Mouse (Mus musculus): ENCODE results near the gene Gm43638. TPM values are rescaled to one million over a fixed set of nuclear protein-coding genes. Genes with fewer than 3 reads are reported as not detected.
"Not testable (repeated sequence)": the region's sequence is repeated elsewhere in the genome, so short reads cannot be mapped to it uniquely, and the experiment has no call there.

Gene Gm43638
- polyA plus RNA-seq, 1 experiment from 2014 or later = 0.11 TPM

DNA sequence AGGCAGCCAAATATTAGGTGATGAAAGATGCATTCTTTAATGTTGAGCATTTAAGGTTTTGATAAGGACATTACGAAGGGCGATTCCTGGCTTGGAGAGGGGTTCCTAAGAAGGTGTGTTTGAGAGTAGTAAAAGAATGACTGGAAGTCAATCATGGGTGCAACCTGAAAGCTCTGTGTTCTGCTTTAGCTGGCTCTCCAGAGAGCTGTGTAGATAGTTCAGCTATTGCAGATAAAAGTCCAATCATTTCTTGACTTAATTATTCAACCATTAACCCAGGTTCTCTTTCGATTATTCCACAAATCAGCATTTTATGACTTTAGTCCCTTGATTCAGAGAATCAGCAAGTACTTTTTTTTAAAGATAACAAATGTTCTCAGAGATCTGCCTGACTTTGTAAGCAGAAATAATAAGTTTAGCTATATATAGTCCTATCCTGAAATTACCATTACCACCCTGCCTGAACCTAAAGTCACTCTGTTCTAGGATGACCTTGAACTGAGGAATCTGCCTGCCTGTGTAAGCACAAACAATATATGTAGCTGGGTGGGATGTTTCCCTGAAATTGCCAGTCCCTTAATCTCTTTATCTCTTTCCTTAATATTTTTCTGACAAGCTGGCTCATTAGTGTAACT lies 30.3 kb downstream of the Gm43638 start:
- H3K4me1 ChIP-seq = no peaks in the 10 kb centered on the region
- H3K36me3 ChIP-seq = no peaks in the 10 kb centered on the region
- no peak overlapping the region for H3K9ac ChIP-seq
- ATAC-seq (ENCODE audit: insufficient number of reproducible peaks, low FRiP score, low TSS enrichment, low read depth) = no peak
- H3K27ac ChIP-seq (replicated peaks) = no peak overlapping the region
- no peak overlapping the region for H3K4me2 ChIP-seq (replicated peaks)
- H3K27me3 ChIP-seq = no peaks in the 10 kb centered on the region
- WGBS = 89% methylated on average over 3 of the region's 3 CpGs
- H3K9me3 ChIP-seq (replicated peaks) = no peaks in the 10 kb centered on the region
- H3K4me3 ChIP-seq (replicated peaks) = no peak overlapping the region

DNA sequence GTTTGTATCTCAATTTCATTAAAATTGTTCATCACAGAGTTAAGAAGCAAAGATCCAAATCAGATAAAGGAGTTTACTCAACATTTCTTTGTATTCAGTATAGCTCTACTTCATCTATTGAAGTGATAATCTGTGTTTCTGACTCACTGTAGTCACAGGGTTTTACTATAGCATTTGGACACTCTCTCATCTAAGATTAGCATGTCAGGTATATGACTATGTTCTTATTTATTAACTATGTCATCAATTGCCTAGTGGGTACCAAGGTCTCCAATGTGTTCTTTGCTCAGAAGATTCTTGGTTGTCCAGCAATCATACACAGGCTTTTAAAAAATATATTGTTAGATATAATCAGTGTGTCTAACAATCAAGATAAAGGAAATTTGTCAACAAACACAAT lies 31.1 kb downstream of the Gm43638 start:
- no peak overlapping the region for H3K4me2 ChIP-seq (replicated peaks)
- no peak overlapping the region for H3K27ac ChIP-seq (replicated peaks)
- no peak for ATAC-seq (ENCODE audit: insufficient number of reproducible peaks, low FRiP score, low TSS enrichment, low read depth)
- no peaks in the 10 kb centered on the region for H3K9me3 ChIP-seq (replicated peaks)
- H3K36me3 ChIP-seq = no peaks in the 10 kb centered on the region
- no peak overlapping the region for H3K9ac ChIP-seq
- H3K27me3 ChIP-seq = no peaks in the 10 kb centered on the region
- H3K4me1 ChIP-seq = no peaks in the 10 kb centered on the region
- no peak overlapping the region for H3K4me3 ChIP-seq (replicated peaks)

GRCm38 (mm10) chr5:87452514-87452913 lies 34.1 kb downstream of the Gm43638 start:
- not testable (repeated sequence) for H3K4me1 ChIP-seq; H3K9ac ChIP-seq; H3K9me3 ChIP-seq (replicated peaks); H3K4me3 ChIP-seq (replicated peaks); H3K27ac ChIP-seq (replicated peaks); H3K4me2 ChIP-seq (replicated peaks); H3K36me3 ChIP-seq; ATAC-seq (ENCODE audit: insufficient number of reproducible peaks, low FRiP score, low TSS enrichment, low read depth); H3K27me3 ChIP-seq
- WGBS = 76% methylated on average over 3 of the region's 5 CpGs

DNA sequence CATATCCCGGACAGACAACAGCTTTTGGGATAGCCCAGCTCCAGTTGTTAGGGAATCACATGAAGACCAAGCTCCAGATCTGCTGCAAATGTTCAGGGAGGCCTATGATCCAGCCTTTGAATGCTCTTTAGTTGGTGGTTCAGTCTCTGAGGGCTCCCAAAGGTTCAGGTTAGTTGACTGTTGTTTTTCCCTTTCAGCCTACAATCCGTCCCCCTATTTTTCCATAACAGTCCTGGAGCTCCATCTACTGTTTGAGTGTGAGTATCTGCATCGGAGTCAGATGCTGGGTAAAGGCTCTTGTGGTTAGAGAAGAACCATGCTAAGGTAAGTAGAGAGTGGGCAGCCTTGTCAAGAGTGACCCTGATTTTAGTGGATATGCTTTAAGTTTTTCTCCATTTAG lies 50.3 kb downstream of the Gm43638 start:
- Histone ChIP-seq H3K27me3 (no peaks in the 10 kb centered on the region), H3K9ac (no peak overlapping the region), H3K4me3 (replicated peaks) (no peak overlapping the region), H3K4me1 (no peaks in the 10 kb centered on the region), H3K36me3 (no peaks in the 10 kb centered on the region), H3K27ac (replicated peaks) (no peak overlapping the region), H3K4me2 (replicated peaks) (no peak overlapping the region), H3K9me3 (replicated peaks) (no peaks in the 10 kb centered on the region)
- WGBS = 38% methylated on average over 3 of the region's 3 CpGs
- ATAC-seq (ENCODE audit: insufficient number of reproducible peaks, low FRiP score, low TSS enrichment, low read depth) = no peak

DNA sequence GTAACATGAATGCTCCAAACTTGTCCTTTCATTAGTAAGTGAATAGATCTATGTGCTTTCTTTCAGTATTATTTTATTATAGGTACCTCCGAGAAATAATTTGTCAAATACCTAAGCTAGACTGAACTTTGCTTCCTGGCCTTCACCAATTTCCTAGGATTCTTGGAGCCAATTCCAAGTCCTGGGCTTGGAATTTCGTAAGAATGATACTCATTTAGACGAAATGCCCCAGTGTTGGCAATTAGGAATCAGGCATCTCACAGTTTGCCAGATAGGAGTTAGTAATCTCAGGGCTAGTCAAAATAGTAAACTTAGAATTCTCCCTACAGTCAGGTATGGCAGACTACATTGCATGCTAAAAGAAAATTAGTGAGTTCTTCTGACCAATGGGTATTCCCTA lies 60.9 kb downstream of the Gm43638 start:
- H3K36me3 ChIP-seq = no peaks in the 10 kb centered on the region
- no peak overlapping the region for H3K4me2 ChIP-seq (replicated peaks)
- WGBS = 77% methylated on average over 3 of the region's 3 CpGs

GRCm38 (mm10) chr5:87424041-87424440 lies 62.6 kb downstream of the Gm43638 start, which contains the start of gene Ugt2b38:
Ugt2b38 (minus strand) TSS chr5:87424203.
- H3K36me3 ChIP-seq; H3K4me3 ChIP-seq (replicated peaks); H3K9ac ChIP-seq; H3K9me3 ChIP-seq (replicated peaks); H3K27ac ChIP-seq (replicated peaks); ATAC-seq (ENCODE audit: insufficient number of reproducible peaks, low FRiP score, low TSS enrichment, low read depth); H3K4me1 ChIP-seq; H3K4me2 ChIP-seq (replicated peaks); H3K27me3 ChIP-seq: not testable (repeated sequence)
- 89% methylated on average over 1 of the region's 2 CpGs for WGBS

More for the DNA sequence above, 60.9 kb downstream of the Gm43638 start:
- no peak for ATAC-seq (ENCODE audit: insufficient number of reproducible peaks, low FRiP score, low TSS enrichment, low read depth)
- H3K9me3 ChIP-seq (replicated peaks) = no peaks in the 10 kb centered on the region
- H3K9ac ChIP-seq = no peak overlapping the region
- no peaks in the 10 kb centered on the region for H3K4me1 ChIP-seq
- H3K4me3 ChIP-seq (replicated peaks) = no peak overlapping the region
- H3K27me3 ChIP-seq = no peaks in the 10 kb centered on the region
- H3K27ac ChIP-seq (replicated peaks) = no peak overlapping the region

Other genes with a start within 250 kb of the Gm43638 start
- gene Ugt2b37, start 232.0 kb downstream of the Gm43638 start, polyA plus RNA-seq (2015; fragmentation: Nextera tagmentation; extraction: Ambion mirVana) = not detected in 2 replicates
- not detected in 2 replicates for gene Ugt2a3, start 149.6 kb downstream of the Gm43638 start, polyA plus RNA-seq (2015; fragmentation: Nextera tagmentation; extraction: Ambion mirVana)
- gene Ugt2b38, start 62.6 kb downstream of the Gm43638 start, polyA plus RNA-seq (2015; fragmentation: Nextera tagmentation; extraction: Ambion mirVana) = not detected in 2 replicates
- gene Ugt2a2, start 4.5 kb downstream of the Gm43638 start, polyA plus RNA-seq (2015; fragmentation: Nextera tagmentation; extraction: Ambion mirVana) = 7.0 and 17.8 TPM in 2 replicates
- 29.6 and 55.0 TPM in 2 replicates for gene Ugt2a1, start 4.1 kb upstream of the Gm43638 start, polyA plus RNA-seq (2015; fragmentation: Nextera tagmentation; extraction: Ambion mirVana)
- gene Sult1b1, start 51.4 kb upstream of the Gm43638 start, polyA plus RNA-seq (2015; fragmentation: Nextera tagmentation; extraction: Ambion mirVana) = 0.85 and 0.94 TPM in 2 replicates
- 3.7 and 5.8 TPM in 2 replicates for gene Sult1d1, start 82.2 kb upstream of the Gm43638 start, polyA plus RNA-seq (2015; fragmentation: Nextera tagmentation; extraction: Ambion mirVana)
- 10.0 and 14.1 TPM in 2 replicates for gene Sult1e1, start 104.8 kb upstream of the Gm43638 start, polyA plus RNA-seq (2015; fragmentation: Nextera tagmentation; extraction: Ambion mirVana)
- not detected in 2 replicates for gene Csn1s1, start 179.4 kb upstream of the Gm43638 start, polyA plus RNA-seq (2015; fragmentation: Nextera tagmentation; extraction: Ambion mirVana)
- gene Csn2, start 212.8 kb upstream of the Gm43638 start, polyA plus RNA-seq (2015; fragmentation: Nextera tagmentation; extraction: Ambion mirVana) = not detected in 2 replicates